Mouse (Mus musculus) forebrain, embryonic 15.5 days (tissue): ENCODE measurements at regions not wholly inside any gene's neighbourhood (a gene's known extent, or its start where the extent isn't known, plus 50 kb on each side); places are given as distances from the start of the nearest gene placed in this dataset.
"Not testable (repeated sequence)": the region's sequence is repeated elsewhere in the genome, so short reads cannot be mapped to it uniquely, and the experiment has no call there.

ENCODE experiments used
- ATAC-seq: fragments of 200-750 bp; cut with Nextera tagmentation; replicated peaks from 2 replicates; pipeline ENCODE4 v1.8.0; 2017; ENCODE audit warnings: mild to moderate bottlenecking, moderate TSS enrichment, moderate library complexity
- H3K27ac ChIP-seq: fragments of 300-500 bp; sonication (generic); replicated peaks from 2 replicates; pipeline ENCODE4 v1.5.1; 2015; ENCODE audit warnings: mild to moderate bottlenecking, inconsistent platforms
- H3K27me3 ChIP-seq: fragments of 300-500 bp; sonication (generic); 2 replicates; pipeline ENCODE4 v1.6.1; 2015; ENCODE audit warnings: inconsistent platforms
- H3K36me3 ChIP-seq: fragments of 300-500 bp; sonication (generic); 2 replicates; pipeline ENCODE4 v1.6.1; 2015; ENCODE audit warnings: mild to moderate bottlenecking, inconsistent platforms
- H3K4me1 ChIP-seq: fragments of 300-500 bp; sonication (generic); 2 replicates; pipeline ENCODE4 v1.6.1; 2015; ENCODE audit warnings: inconsistent platforms
- H3K4me2 ChIP-seq: fragments of 300-500 bp; sonication (generic); replicated peaks from 2 replicates; pipeline ENCODE4 v1.6.1; 2015; ENCODE audit warnings: mild to moderate bottlenecking, inconsistent platforms
- H3K4me3 ChIP-seq: fragments of 300-500 bp; sonication (generic); 2 replicates; pipeline ENCODE4 v1.5.1; 2015; ENCODE audit warnings: mild to moderate bottlenecking, inconsistent platforms
- H3K9ac ChIP-seq: fragments of 300-500 bp; sonication (generic); replicated peaks from 2 replicates; pipeline ENCODE4 v1.6.1; 2015; ENCODE audit warnings: mild to moderate bottlenecking, inconsistent platforms
- H3K9me3 ChIP-seq: fragments of 300-500 bp; sonication (generic); 2 replicates; pipeline ENCODE4 v1.6.1; 2016; ENCODE audit warnings: inconsistent platforms
- WGBS: fragments of 180-500 bp; shearing (Covaris S2); methylation state at CpG from one replicate; pipeline ENCODE4 v1.1.7; 2015; ENCODE audit warnings: mixed read lengths; 5-methylcytosine and 5-hydroxymethylcytosine counted together

- Histone ChIP-seq H3K27ac (no peak overlapping the region), H3K9ac (no peak overlapping the region)
- 100% methylated on average over 1 of the region's 1 CpGs for WGBS
Measured at GRCm38 (mm10) chr7:64101679-64102078, 52.0 kb upstream of the Trpm1 start.

GRCm38 (mm10) chr7:64099606-64100005, 54.0 kb upstream of the Trpm1 start:
- Histone ChIP-seq H3K36me3 (no peaks in the 10 kb centered on the region), H3K9me3 (no peaks in the 10 kb centered on the region), H3K27ac (no peak overlapping the region), H3K4me1 (no peaks in the 10 kb centered on the region), H3K4me2 (no peak overlapping the region), H3K27me3 (no peaks in the 10 kb centered on the region), H3K4me3 (no peak overlapping the region), H3K9ac (no peak overlapping the region)
- no peak for ATAC-seq
- 95% methylated on average over 3 of the region's 3 CpGs for WGBS

More at GRCm38 (mm10) chr7:64101679-64102078, 52.0 kb upstream of the Trpm1 start:
- no peaks in the 10 kb centered on the region for H3K36me3 ChIP-seq
- H3K9me3 ChIP-seq, result no peaks in the 10 kb centered on the region
- no peak overlapping the region for H3K4me2 ChIP-seq
- ATAC-seq, result no peak
- H3K4me1 ChIP-seq, result no peaks in the 10 kb centered on the region
- H3K4me3 ChIP-seq, result no peak overlapping the region
- H3K27me3 ChIP-seq, result no peaks in the 10 kb centered on the region

- H3K4me2 ChIP-seq, result no peak overlapping the region
- H3K27ac ChIP-seq, result no peak overlapping the region
- no peaks in the 10 kb centered on the region for H3K9me3 ChIP-seq
- no peak overlapping the region for H3K9ac ChIP-seq
- no peaks in the 10 kb centered on the region for H3K4me1 ChIP-seq
- H3K27me3 ChIP-seq, result no peaks in the 10 kb centered on the region
- H3K4me3 ChIP-seq, result no peak overlapping the region
- no peak for ATAC-seq
- WGBS, result 70% methylated on average over 1 of the region's 1 CpGs
- no peaks in the 10 kb centered on the region for H3K36me3 ChIP-seq
Measured at GRCm38 (mm10) chr7:64090067-64090466, 63.6 kb upstream of the Trpm1 start.

GRCm38 (mm10) chr7:64089034-64089433, 64.6 kb upstream of the Trpm1 start:
- Histone ChIP-seq H3K4me1 (no peaks in the 10 kb centered on the region), H3K36me3 (no peaks in the 10 kb centered on the region), H3K4me2 (no peak overlapping the region), H3K27ac (no peak overlapping the region), H3K4me3 (no peak overlapping the region), H3K9me3 (no peaks in the 10 kb centered on the region), H3K27me3 (no peaks in the 10 kb centered on the region), H3K9ac (no peak overlapping the region)
- ATAC-seq, result no peak
- 91% methylated on average over 5 of the region's 5 CpGs for WGBS

- not testable (repeated sequence) for H3K36me3 ChIP-seq, H3K4me1 ChIP-seq, H3K27ac ChIP-seq, H3K27me3 ChIP-seq, H3K4me2 ChIP-seq, ATAC-seq, H3K4me3 ChIP-seq, H3K9me3 ChIP-seq, H3K9ac ChIP-seq
- 68% methylated on average over 1 of the region's 1 CpGs for WGBS
Measured at GRCm38 (mm10) chr7:64083978-64084377, 69.7 kb upstream of the Trpm1 start.

GRCm38 (mm10) chr7:64082651-64083050, 71.0 kb upstream of the Trpm1 start:
- Histone ChIP-seq H3K36me3 (no peaks in the 10 kb centered on the region), H3K9ac (no peak overlapping the region), H3K4me1 (no peaks in the 10 kb centered on the region), H3K27me3 (no peaks in the 10 kb centered on the region), H3K4me2 (no peak overlapping the region), H3K4me3 (no peak overlapping the region), H3K9me3 (no peaks in the 10 kb centered on the region), H3K27ac (no peak overlapping the region)
- WGBS, result 83% methylated on average over 5 of the region's 5 CpGs
- no peak for ATAC-seq

- no peak overlapping the region for H3K4me2 ChIP-seq
- no peaks in the 10 kb centered on the region for H3K27me3 ChIP-seq
- WGBS, result 93% methylated on average over 3 of the region's 3 CpGs
- H3K36me3 ChIP-seq, result no peaks in the 10 kb centered on the region
- H3K4me1 ChIP-seq, result no peaks in the 10 kb centered on the region
- H3K9me3 ChIP-seq, result no peaks in the 10 kb centered on the region
- no peak overlapping the region for H3K27ac ChIP-seq
- no peak overlapping the region for H3K9ac ChIP-seq
- no peak for ATAC-seq
- H3K4me3 ChIP-seq, result no peak overlapping the region
Measured at GRCm38 (mm10) chr7:64082201-64082600, 71.4 kb upstream of the Trpm1 start.

GRCm38 (mm10) chr7:64081618-64082017, 72.0 kb upstream of the Trpm1 start:
- 76% methylated on average over 2 of the region's 2 CpGs for WGBS
- Histone ChIP-seq H3K4me3 (no peak overlapping the region), H3K4me2 (no peak overlapping the region), H3K4me1 (no peaks in the 10 kb centered on the region), H3K9me3 (no peaks in the 10 kb centered on the region), H3K36me3 (no peaks in the 10 kb centered on the region), H3K27ac (no peak overlapping the region), H3K9ac (no peak overlapping the region), H3K27me3 (no peaks in the 10 kb centered on the region)
- ATAC-seq, result no peak

- H3K36me3 ChIP-seq, result no peaks in the 10 kb centered on the region
- H3K27me3 ChIP-seq, result no peaks in the 10 kb centered on the region
- H3K9me3 ChIP-seq, result no peaks in the 10 kb centered on the region
- no peak overlapping the region for H3K4me2 ChIP-seq
- 82% methylated on average over 2 of the region's 2 CpGs for WGBS
- no peaks in the 10 kb centered on the region for H3K4me1 ChIP-seq
- no peak for ATAC-seq
- no peak overlapping the region for H3K9ac ChIP-seq
- H3K27ac ChIP-seq, result no peak overlapping the region
- H3K4me3 ChIP-seq, result no peak overlapping the region
Measured at GRCm38 (mm10) chr7:64081019-64081418, 72.6 kb upstream of the Trpm1 start.

- no peak overlapping the region for H3K4me2 ChIP-seq
- no peak overlapping the region for H3K9ac ChIP-seq
- H3K4me3 ChIP-seq, result no peak overlapping the region
- H3K27ac ChIP-seq, result no peak overlapping the region
- H3K4me1 ChIP-seq, result no peaks in the 10 kb centered on the region
- no peak for ATAC-seq
- no peaks in the 10 kb centered on the region for H3K36me3 ChIP-seq
- H3K27me3 ChIP-seq, result no peaks in the 10 kb centered on the region
- no peaks in the 10 kb centered on the region for H3K9me3 ChIP-seq
- 87% methylated on average over 3 of the region's 3 CpGs for WGBS
Measured at GRCm38 (mm10) chr7:64079301-64079700, 74.3 kb upstream of the Trpm1 start.

- H3K9me3 ChIP-seq, result no peaks in the 10 kb centered on the region
- H3K4me2 ChIP-seq, result no peak overlapping the region
- no peaks in the 10 kb centered on the region for H3K27me3 ChIP-seq
- no peak overlapping the region for H3K27ac ChIP-seq
- no peak overlapping the region for H3K9ac ChIP-seq
- WGBS, result 69% methylated on average over 1 of the region's 1 CpGs
- H3K4me3 ChIP-seq, result no peak overlapping the region
- H3K36me3 ChIP-seq, result no peaks in the 10 kb centered on the region
- no peaks in the 10 kb centered on the region for H3K4me1 ChIP-seq
- no peak for ATAC-seq
Measured at GRCm38 (mm10) chr7:64078646-64079045, 75.0 kb upstream of the Trpm1 start.

- WGBS, result 78% methylated on average over 4 of the region's 4 CpGs
- H3K9me3 ChIP-seq, result no peaks in the 10 kb centered on the region
- no peaks in the 10 kb centered on the region for H3K4me1 ChIP-seq
- H3K4me2 ChIP-seq, result no peak overlapping the region
- no peaks in the 10 kb centered on the region for H3K27me3 ChIP-seq
- H3K4me3 ChIP-seq, result no peak overlapping the region
- H3K36me3 ChIP-seq, result no peaks in the 10 kb centered on the region
- no peak overlapping the region for H3K27ac ChIP-seq
- peak; percentile 23 for ATAC-seq
- no peak overlapping the region for H3K9ac ChIP-seq
Measured at GRCm38 (mm10) chr7:64077526-64077925, 76.1 kb upstream of the Trpm1 start.

GRCm38 (mm10) chr7:64076764-64077360, 76.8 kb upstream of the Trpm1 start:
- Histone ChIP-seq H3K4me1 (no peaks in the 10 kb centered on the region), H3K27me3 (no peaks in the 10 kb centered on the region), H3K4me3 (no peak overlapping the region), H3K9me3 (no peaks in the 10 kb centered on the region), H3K27ac (no peak overlapping the region), H3K36me3 (no peaks in the 10 kb centered on the region), H3K9ac (no peak overlapping the region), H3K4me2 (no peak overlapping the region)
- no peak for ATAC-seq
- WGBS, result 84% methylated on average over 4 of the region's 4 CpGs
